ENCODE assay signal across 21 mouse cellular contexts in the genomic region with DNA sequence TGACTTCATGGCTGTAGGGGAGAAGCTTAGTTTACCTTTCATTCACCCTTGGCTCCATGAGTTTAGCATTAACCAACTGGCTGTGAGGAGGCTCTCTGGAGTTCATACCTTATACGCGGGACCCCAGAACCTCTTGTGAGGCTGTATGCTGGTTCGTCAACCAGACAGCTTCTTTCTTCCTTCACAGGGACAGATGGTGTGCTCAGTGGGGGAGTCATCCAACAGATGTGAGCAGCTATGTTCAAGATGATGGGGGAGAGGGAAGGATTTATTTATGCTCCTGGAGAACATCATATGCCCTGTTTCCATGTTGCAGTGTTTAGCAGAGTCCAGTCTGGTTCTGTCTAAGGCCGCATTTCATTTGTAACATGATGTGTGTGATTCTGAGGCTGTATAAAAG. TPM values are rescaled to one million over a fixed set of nuclear protein-coding genes. Genes with fewer than 3 reads are reported as not detected.
DNase-seq lines count a peak whose midpoint lies in the region; ATAC-seq and TF ChIP-seq lines count a peak whose summit lies in the region.
"Had no signal": no experiment of that assay in that cellular context is flagged by ENCODE, and none has a peak within 500 bp of the region (broad histone marks: within the 10 kb centered on the region; RNA-seq: fewer than 3 reads in every experiment).

No protein-coding gene starts in this region.

- no peaks in the 10 kb centered on the region for H3K36me3 ChIP-seq in kidney, embryonic 16.5 days (ENCODE audit: insufficient read depth, low read length)
- H3K36me3 ChIP-seq in midbrain, postnatal 0 days (ENCODE audit: insufficient read depth, low read length) = no peaks in the 10 kb centered on the region
- H3K36me3 ChIP-seq in midbrain, embryonic 13.5 days = no peaks in the 10 kb centered on the region
- H3K36me3 ChIP-seq: embryonic facial prominence, embryonic 10.5 days; embryonic facial prominence, embryonic 12.5 days; forebrain, embryonic 15.5 days had no signal

- no peak overlapping the region for H3K4me3 ChIP-seq in kidney, embryonic 16.5 days (ENCODE audit: low read length)
- H3K4me3 ChIP-seq in midbrain, postnatal 0 days (ENCODE audit: low read depth, low read length) = no peak overlapping the region
- no peak overlapping the region for H3K4me3 ChIP-seq in midbrain, embryonic 13.5 days (replicated peaks)
- H3K4me3 ChIP-seq: embryonic facial prominence, embryonic 10.5 days; embryonic facial prominence, embryonic 12.5 days; forebrain, embryonic 13.5 days; forebrain, embryonic 15.5 days had no signal

- H3K4me2 ChIP-seq in kidney, embryonic 16.5 days (replicated peaks; ENCODE audit: low read depth, low read length) = no peak overlapping the region
- no peak overlapping the region for H3K4me2 ChIP-seq in midbrain, postnatal 0 days (ENCODE audit: low read depth, low read length, poor library complexity, severe bottlenecking)
- no peak overlapping the region for H3K4me2 ChIP-seq in midbrain, embryonic 13.5 days (replicated peaks)
- H3K4me2 ChIP-seq: embryonic facial prominence, embryonic 12.5 days; forebrain, embryonic 13.5 days; forebrain, embryonic 15.5 days had no signal

- H3K27ac ChIP-seq in kidney, embryonic 16.5 days (ENCODE audit: low read length) = 0 out of 2 replicates have a peak overlapping the region, but pooled peaks have one; percentile 34
- no peak overlapping the region for H3K27ac ChIP-seq in midbrain, postnatal 0 days (ENCODE audit: low read depth, low read length)
- H3K27ac ChIP-seq in midbrain, embryonic 13.5 days = no peak overlapping the region
- H3K27ac ChIP-seq: embryonic facial prominence, embryonic 10.5 days; embryonic facial prominence, embryonic 12.5 days; forebrain, embryonic 13.5 days; forebrain, embryonic 15.5 days had no signal

- no peak overlapping the region for H3K9ac ChIP-seq in kidney, embryonic 16.5 days (replicated peaks; ENCODE audit: low read length)
- H3K9ac ChIP-seq in midbrain, postnatal 0 days (replicated peaks; ENCODE audit: low read length, poor library complexity, severe bottlenecking) = no peak overlapping the region
- no peak overlapping the region for H3K9ac ChIP-seq in midbrain, embryonic 13.5 days (replicated peaks)
- H3K9ac ChIP-seq: embryonic facial prominence, embryonic 12.5 days; forebrain, embryonic 13.5 days; forebrain, embryonic 15.5 days; forebrain, postnatal 0 days had no signal

- no peaks in the 10 kb centered on the region for H3K9me3 ChIP-seq in kidney, embryonic 16.5 days (ENCODE audit: low read length)
- no peaks in the 10 kb centered on the region for H3K9me3 ChIP-seq in midbrain, postnatal 0 days (ENCODE audit: low read length)
- no peaks in the 10 kb centered on the region for H3K9me3 ChIP-seq in midbrain, embryonic 13.5 days
- H3K9me3 ChIP-seq: embryonic facial prominence, embryonic 10.5 days; embryonic facial prominence, embryonic 12.5 days; forebrain, embryonic 13.5 days; forebrain, embryonic 15.5 days had no signal

- 0 out of 2 replicates have a peak, but pooled peaks cover 3% of the 10 kb centered on the region for H3K4me1 ChIP-seq in kidney, embryonic 16.5 days (ENCODE audit: insufficient read depth, low read length)
- no peaks in the 10 kb centered on the region for H3K4me1 ChIP-seq in midbrain, postnatal 0 days (ENCODE audit: insufficient read depth, low read length)
- no peaks in the 10 kb centered on the region for H3K4me1 ChIP-seq in midbrain, embryonic 13.5 days (replicated peaks)
- H3K4me1 ChIP-seq: embryonic facial prominence, embryonic 10.5 days; embryonic facial prominence, embryonic 12.5 days; forebrain, embryonic 13.5 days; forebrain, embryonic 15.5 days had no signal

- peak; percentile 38; the same call in 1 of the 2 replicates for ATAC-seq in frontal cortex, adult (ENCODE audit: low TSS enrichment)
- 0 out of 2 replicates have a peak, but pooled peaks have one; percentile 54 for ATAC-seq in kidney, embryonic 16.5 days (ENCODE audit: low FRiP score, low TSS enrichment)
- ATAC-seq in midbrain, postnatal 0 days (ENCODE audit: low FRiP score) = no peak
- ATAC-seq in midbrain, embryonic 13.5 days = no peak
- ATAC-seq: forebrain, embryonic 13.5 days; forebrain, embryonic 15.5 days; forebrain, postnatal 0 days had no signal

- 77% methylated on average over 4 of the region's 4 CpGs for WGBS in kidney, embryonic 16.5 days
- WGBS in midbrain, postnatal 0 days = 92% methylated on average over 4 of the region's 4 CpGs
- 85% methylated on average over 4 of the region's 4 CpGs for WGBS in midbrain, embryonic 13.5 days

- no peaks in the 10 kb centered on the region for H3K27me3 ChIP-seq in kidney, embryonic 16.5 days (ENCODE audit: insufficient read depth, low read length)
- no peaks in the 10 kb centered on the region for H3K27me3 ChIP-seq in midbrain, postnatal 0 days (ENCODE audit: insufficient read depth, low read length)
- no peaks in the 10 kb centered on the region for H3K27me3 ChIP-seq in midbrain, embryonic 13.5 days
- H3K27me3 ChIP-seq: embryonic facial prominence, embryonic 12.5 days; forebrain, embryonic 13.5 days; forebrain, embryonic 15.5 days had no signal

- TF ChIP-seq CTCF in midbrain, postnatal 0 days (IDR thresholded peaks at IDR 0.05) = no peak

- DNase-seq in frontal cortex, postnatal 10 days (ENCODE audit: low spot score in 2 of 2) = no peak
- no peak for DNase-seq in kidney, postnatal 36 days
- DNase-seq in midbrain, postnatal 0 days (ENCODE audit: low spot score) = peak; percentile 25
- peak; percentile 78 for DNase-seq in brain, adult 2 months (ENCODE audit: low read depth, low spot score)
- DNase-seq in liver = no peak
- DNase-seq: adrenal gland, adult 2 months; adrenal gland, postnatal 10 days; adrenal gland, postnatal 25 days; cerebellum, adult 18-20 months; cerebellum, adult 8-10 months; cerebellum, adult 9-11 months; cerebellum, postnatal 25 days; forebrain, postnatal 0 days had no signal

RNA-seq across cellular contexts. Expression of a gene that starts 6.6 kb away (rescaled TPM):
- 58.6 and 62.0 TPM in 2 replicates for polyA plus RNA-seq in kidney, embryonic 16.5 days (2015; fragmentation: Nextera tagmentation; extraction: Ambion mirVana)
- total RNA-seq in midbrain, postnatal 0 days (2014; rRNA removed) = 59.2 and 65.8 TPM in 2 replicates
- polyA plus RNA-seq in midbrain, postnatal 0 days (2015; fragmentation: Nextera tagmentation; extraction: Ambion mirVana) = 34.4 and 35.4 TPM in 2 replicates
- 44.2 and 47.9 TPM in 2 replicates for polyA plus RNA-seq in midbrain, embryonic 13.5 days (2015; fragmentation: Nextera tagmentation; extraction: Ambion mirVana)
- total RNA-seq: MEL had no signal

Comparison
In these comparisons a context has a peak if more than half of its experiments do, and no peak if none do; other contexts are left out.
1. ATAC-seq: peak in frontal cortex, adult (single experiment) and kidney, embryonic 16.5 days (single experiment); none in midbrain, postnatal 0 days (single experiment) and midbrain, embryonic 13.5 days (single experiment).
2. DNase-seq: peak in midbrain, postnatal 0 days (single experiment) and brain, adult 2 months (single experiment); none in frontal cortex, postnatal 10 days (0 of 2), kidney, postnatal 36 days (0 of 2) and liver (single experiment).